Mouse (Mus musculus) stomach, embryonic 16.5 days (tissue): ENCODE results near the gene Espn. TPM values are rescaled to one million over a fixed set of nuclear protein-coding genes. Genes with fewer than 3 reads are reported as not detected.

Experiments used
- polyA plus RNA-seq: library from polyadenylated mRNA; unstranded; fragments of >200 nt; fragmentation: Nextera tagmentation; extraction: Ambion mirVana; gene quantifications from 2 replicates; pipeline ENCODE4 v1.2.1, GENCODE M21; 2015

The Espn gene
- polyA plus RNA-seq, 1 experiment from 2014 or later, result 9.1 TPM

Other genes starting within 250 kb of the Espn start
- gene Dnajc11, start 218.7 kb downstream of the Espn start, polyA plus RNA-seq, result 62.4 and 62.7 TPM in 2 replicates
- gene Thap3, start 163.4 kb downstream of the Espn start, polyA plus RNA-seq, result 31.8 and 35.7 TPM in 2 replicates
- 18.3 and 21.0 TPM in 2 replicates for gene Phf13, start 156.1 kb downstream of the Espn start, polyA plus RNA-seq
- gene Klhl21, start 143.6 kb downstream of the Espn start, polyA plus RNA-seq, result 8.2 and 9.9 TPM in 2 replicates
- gene Zbtb48, start 124.7 kb downstream of the Espn start, polyA plus RNA-seq, result 17.0 and 18.0 TPM in 2 replicates
- 0.37 and 0.47 TPM in 2 replicates for gene Tas1r1, start 113.8 kb downstream of the Espn start, polyA plus RNA-seq
- 18.7 and 20.9 TPM in 2 replicates for gene Nol9, start 113.0 kb downstream of the Espn start, polyA plus RNA-seq
- 12.3 and 14.1 TPM in 2 replicates for gene Plekhg5, start 79.9 kb downstream of the Espn start, polyA plus RNA-seq
- gene Tnfrsf25, start 36.4 kb downstream of the Espn start, polyA plus RNA-seq, result 1.5 and 2.1 TPM in 2 replicates
- 0.56 and 0.75 TPM in 2 replicates for gene Hes2, start 6.5 kb upstream of the Espn start, polyA plus RNA-seq
- gene Acot7, start 25.8 kb upstream of the Espn start, polyA plus RNA-seq, result 57.3 and 60.4 TPM in 2 replicates
- 6.0 and 6.1 TPM in 2 replicates for gene Gpr153, start 121.9 kb upstream of the Espn start, polyA plus RNA-seq
- not detected in 2 replicates for gene Hes3, start 139.3 kb upstream of the Espn start, polyA plus RNA-seq
- gene Icmt, start 144.9 kb upstream of the Espn start, polyA plus RNA-seq, result 20.1 and 20.8 TPM in 2 replicates
- 0.66 and 0.84 TPM in 2 replicates for gene Rnf207, start 166.6 kb upstream of the Espn start, polyA plus RNA-seq
- gene Rpl22, start 173.4 kb upstream of the Espn start, polyA plus RNA-seq, result 303 and 377 TPM in 2 replicates
- gene Chd5, start 186.3 kb upstream of the Espn start, polyA plus RNA-seq, result 0.84 and 0.95 TPM in 2 replicates